Mouse (Mus musculus) frontal cortex, adult 2 months (tissue): ENCODE measurements around the gene Mbnl2. TPM values are rescaled to one million over a fixed set of nuclear protein-coding genes. Genes with fewer than 3 reads are reported as not detected.

ENCODE experiments used
- DNase-seq, 2 experiments: peaks; one replicate each; pipeline ENCODE4 v3.0.0; 2022; ENCODE audit warnings: low spot score in 1 of 2; ENCODE audit errors: extremely low spot score in 1 of 2
- polyA plus RNA-seq: library from polyadenylated mRNA; depleted of rRNA; stranded (reverse); fragments of >200 nt; gene quantifications from 2 replicates; pipeline ENCODE4 v1.2.3, GENCODE M21; 2012

Mbnl2 gene
- polyA plus RNA-seq, 1 experiment: 118 TPM

DNA sequence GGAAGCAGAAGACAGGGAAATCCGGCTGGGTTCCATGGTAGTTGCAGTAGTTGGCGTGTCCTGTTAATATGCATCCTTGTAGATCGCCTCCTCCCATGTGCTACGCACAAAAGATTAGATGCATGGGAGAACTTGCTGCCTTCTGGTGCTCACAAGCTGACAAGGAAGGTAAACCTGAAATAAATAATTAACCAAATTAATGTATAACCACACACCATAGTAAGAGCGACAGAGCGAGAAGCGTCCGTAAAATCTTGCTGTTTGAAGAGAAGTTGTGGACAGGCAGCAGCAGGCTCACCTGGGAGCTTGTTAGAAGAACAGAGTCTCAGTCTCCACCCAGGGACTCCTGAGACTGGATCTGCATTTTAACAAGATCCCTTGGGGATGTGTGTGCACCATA is 4.4 kb upstream of the Mbnl2 start:
- DNase-seq: no peak

DNA sequence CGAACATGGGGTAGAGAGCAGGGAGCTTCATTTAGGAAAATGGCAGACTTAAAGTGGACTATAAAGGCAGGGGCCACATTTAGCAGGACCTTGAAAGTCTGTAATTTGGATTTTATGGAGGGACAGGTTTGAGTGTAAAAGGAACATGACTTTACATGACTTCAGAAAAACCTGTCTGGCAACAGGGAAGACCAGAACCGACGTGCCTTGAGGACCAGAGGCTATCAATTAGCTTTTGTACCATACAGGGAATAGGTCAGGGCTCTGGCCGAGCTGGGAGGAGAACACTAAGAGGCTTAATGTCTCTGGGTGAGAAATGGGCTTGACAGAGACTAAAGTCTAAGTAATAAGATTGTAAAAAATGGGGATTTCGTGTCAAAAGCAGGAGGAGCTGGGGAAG is 1.7 kb upstream of the Mbnl2 start:
- DNase-seq: no peak

DNA sequence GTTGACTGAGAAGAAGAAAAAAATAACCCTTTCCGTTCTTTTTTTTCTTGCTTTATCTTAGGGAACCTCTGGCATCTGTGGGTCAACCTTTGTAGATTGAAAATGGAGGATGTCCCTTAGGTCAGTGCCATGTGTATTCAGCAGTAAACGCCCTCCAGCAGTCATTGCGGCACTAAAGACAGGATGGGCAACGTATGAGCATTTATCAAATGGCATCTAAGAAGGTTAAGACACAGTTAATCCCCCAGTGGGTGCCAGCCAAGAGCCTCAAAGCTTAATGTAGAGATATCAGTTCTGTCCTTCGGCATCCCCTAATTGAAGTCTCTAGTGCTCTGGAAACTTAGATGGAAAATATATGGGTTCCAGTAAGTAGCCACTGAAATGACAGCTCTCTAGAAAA is 723 bp upstream of the Mbnl2 start:
- no peak for DNase-seq

DNA sequence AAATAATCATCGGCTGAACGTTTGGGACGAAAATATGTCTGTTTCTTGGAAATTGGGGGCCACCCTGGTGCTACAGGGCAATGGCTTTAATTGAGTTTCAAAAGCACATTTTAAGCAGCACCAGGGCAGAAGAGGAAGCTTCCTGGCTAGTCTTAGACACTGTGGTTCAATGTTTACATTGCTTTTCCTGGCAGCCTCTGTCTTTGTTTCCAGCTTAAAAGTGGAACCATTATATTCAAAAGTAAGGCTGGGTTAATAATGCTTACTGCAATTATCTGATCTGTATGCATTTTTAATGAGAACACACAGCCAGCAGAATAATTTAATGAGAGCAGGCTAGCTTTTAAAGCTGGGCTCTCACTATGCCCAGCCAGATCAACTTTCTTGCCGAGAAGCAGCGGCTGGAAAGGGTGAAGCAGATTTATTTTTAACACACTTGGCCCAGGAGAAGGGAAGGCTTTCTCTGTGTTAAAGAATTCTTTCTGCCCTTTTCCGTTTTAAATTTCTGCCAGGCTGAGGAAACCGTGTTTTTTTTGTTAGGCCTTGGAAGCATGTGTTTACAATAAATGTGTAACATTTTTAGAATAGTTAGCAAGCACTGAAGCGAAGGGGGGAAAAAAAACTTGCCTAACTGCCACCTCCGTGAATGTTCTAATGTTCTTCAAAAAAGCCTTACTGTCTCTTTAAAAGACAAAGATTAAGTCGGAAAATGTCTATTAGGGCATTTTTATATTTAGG is 1.0 kb downstream of the Mbnl2 start:
- no peak for DNase-seq

DNA sequence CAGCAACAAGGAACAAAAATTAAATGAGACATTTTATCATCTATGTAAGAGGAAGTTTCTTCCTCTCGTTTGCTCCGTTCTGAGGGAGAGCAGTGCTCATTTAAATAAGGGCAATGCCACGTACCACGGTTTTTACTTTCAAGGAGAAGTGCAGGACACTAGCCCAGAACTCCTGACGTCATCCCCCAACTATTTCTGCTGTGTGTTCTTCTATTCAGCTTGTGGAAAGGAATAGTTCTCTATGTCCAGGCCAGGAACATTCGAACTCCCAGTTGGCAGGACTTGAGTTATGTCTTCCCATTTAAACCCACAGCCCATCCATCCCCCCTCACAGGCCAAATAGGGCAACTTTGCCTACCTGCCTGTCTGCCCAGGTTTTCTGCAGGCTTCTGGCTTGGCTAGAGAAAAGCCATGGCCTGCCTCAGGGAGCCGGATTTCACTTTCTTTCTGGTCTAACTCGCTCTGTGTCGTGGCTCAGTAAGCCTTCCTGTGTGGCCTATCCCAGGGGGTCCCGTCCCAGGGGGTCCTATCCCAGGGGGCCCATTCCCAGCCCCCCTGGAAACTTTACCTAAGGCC is 1.7 kb downstream of the Mbnl2 start:
- peak in 1 of 2 experiments; percentile 58 for DNase-seq

DNA sequence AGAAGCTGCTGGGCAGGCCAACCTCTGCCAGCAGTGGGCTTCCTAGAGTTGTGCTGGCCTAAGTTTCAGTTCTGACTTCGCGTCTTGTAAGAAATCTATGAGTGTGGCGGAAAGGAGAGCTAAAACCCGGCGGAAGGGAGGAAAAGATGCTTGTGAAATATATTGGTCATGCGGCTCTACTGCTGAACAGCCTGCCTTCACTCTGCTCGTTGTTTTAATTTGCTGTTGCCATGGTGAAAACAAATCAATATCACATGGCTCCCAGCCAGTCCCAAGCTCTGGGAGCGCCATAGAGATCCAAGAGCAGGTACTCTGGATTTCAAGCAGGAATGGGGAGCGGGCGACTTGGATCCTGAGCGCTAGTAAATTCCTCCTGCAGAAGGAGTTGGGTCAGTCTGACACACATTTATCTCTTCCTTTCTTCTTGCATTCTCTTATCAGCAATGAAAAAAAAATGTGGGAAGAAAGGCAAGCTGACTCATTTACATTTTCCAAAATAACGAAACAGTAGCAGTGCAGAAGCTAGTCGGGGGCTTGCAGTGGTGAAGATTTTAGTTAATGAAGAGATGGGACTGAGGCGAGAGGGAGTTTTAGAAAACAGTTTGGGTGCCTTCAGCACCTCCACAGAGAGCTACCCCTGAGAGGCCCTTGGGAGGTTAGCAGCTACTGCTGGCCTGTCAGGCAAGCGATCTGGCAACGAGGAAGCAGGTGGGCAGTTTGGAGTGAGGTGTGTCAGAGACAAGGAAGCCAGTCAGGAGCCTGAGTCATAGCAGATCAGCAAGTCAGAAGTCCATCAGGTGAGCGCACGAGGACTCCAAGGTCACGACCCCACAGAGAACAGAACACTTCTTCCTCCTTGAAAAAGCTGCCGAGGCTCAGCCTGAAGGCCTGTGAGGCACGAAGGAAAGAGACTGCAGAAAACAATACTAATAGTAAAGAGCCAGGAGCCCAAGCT is 3.1 kb downstream of the Mbnl2 start:
- peak in 1 of 2 experiments; percentile 58 for DNase-seq

DNA sequence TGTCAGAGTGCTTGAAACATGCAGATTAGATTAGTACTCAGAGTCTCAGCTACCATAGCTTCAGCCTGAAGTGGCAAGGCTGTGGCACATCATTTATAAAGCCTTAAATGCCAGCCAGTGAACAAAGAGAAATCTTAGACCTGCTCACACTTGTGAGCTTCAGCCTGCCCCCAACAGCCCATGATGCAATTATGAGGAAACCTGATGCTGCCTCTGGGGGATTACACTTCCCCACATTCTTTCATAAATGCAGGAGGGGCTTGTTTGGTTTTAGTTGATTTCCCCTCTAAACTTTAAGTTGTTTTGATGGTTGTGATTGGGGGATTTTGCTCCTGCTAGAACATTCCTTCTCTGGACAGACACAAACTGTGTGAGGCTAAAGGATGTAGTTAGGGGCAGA is 4.7 kb downstream of the Mbnl2 start:
- no peak for DNase-seq

DNA sequence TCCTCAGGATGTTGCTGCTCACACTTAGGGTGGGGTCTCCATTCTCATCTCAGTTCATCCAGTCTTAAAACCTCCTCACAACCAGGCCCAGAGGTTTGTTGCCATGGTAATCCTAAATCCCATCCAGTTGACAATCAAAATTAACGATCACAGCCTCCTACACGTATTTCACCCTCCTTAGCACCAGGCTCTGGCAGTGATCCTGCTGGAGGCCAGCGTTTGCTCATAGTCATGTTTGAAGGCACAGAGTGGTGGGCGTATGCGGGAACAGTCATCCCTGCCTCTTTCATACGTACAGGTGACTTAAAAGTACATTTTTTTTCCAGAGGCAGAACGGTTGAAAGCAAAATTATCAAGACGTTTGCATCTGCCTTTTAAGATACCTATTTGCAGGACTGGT is 8.3 kb downstream of the Mbnl2 start:
- peak in 1 of 2 experiments; percentile 67 for DNase-seq

DNA sequence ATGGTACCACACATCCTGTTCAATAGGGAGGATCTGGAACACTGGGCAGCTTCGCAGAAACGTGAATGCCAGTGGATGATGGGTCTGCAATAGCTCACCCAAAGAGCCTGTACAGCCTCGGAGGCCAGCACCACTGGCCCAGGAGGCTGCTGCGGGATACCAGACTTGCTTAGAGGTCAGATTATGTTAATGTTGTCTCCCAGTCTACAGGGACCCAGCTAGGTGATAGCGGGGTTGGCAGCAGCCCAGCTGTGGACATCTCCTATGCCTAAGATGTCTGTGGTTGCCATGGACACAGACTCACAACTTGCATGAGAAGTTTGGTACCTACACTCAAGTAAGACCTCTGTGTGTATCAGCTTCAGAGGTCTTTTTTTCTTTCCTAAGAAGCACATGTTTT is 9.0 kb downstream of the Mbnl2 start:
- no peak for DNase-seq

DNA sequence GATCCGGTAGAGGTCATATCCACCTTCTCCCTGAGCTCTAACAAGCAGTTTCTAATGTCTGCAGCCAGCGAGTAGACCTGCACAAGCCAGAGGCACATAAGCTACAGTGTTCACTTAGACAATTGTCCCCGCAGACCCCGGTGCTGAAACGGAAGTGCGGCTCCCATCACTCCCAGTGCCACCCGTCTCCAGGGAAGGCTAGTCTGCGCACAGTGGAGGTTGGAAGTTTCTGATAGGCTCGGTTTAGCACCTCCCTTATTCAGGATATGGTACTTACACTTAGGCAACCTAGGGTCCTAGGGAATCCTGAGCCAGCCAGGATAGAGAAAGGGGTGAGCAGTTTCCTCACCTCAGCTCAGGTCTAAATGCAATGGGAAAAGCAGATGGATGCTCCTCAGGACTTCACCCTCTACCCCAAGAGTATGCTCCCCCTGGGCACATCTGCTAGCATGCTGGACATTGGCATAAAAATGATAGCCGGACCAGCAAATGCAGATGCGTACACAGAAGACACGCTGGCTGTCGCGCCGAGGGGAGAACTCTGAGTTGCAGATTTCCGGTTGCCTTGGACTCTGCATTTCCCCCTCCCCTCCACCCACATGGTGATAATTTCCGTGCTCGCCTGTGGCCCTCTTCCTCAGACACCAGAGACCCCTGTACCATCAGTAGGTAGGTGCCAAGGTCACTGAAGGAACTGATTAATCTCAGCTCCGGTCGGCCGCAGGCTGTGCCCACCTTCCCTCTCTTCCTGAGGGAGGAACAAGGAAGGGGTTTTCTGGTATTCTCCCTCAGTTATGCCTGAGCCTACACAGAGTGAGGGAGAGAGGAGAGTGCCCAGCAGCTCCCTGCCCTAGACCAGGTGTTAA is 11.9 kb downstream of the Mbnl2 start:
- no peak for DNase-seq

DNA sequence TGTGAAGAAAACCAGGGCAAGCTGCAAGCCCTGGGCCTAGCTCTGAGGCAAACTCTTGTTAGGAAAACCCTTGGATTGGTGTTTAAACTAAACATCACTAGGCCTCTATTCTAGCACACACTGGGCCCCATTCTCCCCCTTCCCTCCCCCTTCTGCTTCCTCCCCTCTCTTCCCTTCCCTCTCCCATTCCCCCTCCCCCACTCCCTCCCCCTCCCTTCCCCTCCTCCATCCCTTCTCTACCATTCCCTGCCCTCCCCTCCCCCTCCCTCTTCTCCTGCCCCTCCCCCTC is 12.5 kb downstream of the Mbnl2 start:
- DNase-seq: no peak

DNA sequence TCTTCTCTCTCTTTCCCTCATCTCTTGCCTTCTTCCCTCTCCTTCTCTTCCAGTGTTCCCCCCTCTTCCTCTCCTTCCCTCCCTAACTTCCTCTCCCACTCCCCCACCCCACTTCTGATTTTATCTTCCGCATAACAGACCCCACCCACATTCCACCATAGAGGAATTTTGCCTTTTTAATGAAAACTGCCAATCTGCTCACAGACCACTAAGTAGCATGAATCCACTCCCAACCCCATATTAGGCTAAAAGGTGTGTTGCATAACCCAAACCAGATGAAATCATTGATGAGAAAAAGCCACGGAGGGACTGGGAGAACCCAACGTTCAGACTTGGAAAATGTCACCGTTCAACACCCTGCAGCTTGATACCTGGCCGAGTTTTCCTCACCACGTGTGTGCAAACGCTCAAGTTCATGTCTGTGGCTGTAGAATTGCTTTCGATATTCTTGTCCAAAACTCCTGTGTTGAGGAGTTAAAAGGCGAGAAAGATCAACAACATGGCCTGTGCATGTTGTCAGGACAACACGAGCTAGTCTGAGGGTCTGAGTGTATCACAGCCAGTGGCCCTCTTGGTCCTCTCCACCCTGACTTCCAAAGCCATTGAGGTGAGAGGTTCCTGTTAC is 13.0 kb downstream of the Mbnl2 start:
- no peak for DNase-seq

DNA sequence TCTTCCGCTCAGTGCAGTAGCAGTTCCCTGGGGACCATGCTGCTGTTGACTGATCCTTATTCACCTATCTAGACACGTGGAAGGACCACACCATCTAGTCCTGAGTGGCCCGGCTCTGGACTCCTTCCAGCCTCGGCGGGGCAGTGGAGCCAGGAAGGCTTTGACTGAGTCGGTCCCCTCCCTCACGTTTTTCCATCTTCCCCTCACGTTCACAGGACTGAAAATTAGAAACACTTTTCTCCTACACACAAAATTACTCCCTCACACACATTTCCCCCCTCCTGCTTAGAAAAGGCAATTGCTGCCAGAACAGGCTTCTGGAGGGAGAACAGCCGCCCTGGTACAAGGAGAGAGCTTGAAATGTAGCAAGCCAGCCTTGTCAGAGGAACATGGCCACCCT is 13.6 kb downstream of the Mbnl2 start:
- DNase-seq: peak in 1 of 2 experiments; percentile 57

DNA sequence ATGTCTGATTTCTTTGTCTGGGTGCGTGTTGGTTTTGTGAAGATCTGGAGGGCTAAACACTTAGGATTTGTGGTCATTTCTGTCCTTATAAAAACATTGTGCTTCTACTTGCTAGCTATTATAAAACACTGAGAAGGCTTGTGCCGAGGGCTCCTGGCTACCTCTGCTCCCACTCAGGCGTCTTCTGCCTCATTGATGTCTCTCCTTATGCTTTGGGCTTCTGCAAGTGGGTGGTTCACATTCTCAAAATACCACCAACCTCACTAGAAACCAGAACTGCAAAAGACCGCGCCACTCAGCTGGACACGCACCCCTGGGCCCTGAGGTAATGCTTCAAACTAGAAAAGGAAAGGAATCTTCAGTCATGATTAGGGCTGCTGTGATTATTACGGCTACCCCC is 14.1 kb downstream of the Mbnl2 start:
- DNase-seq: peak in 1 of 2 experiments; percentile 58

DNA sequence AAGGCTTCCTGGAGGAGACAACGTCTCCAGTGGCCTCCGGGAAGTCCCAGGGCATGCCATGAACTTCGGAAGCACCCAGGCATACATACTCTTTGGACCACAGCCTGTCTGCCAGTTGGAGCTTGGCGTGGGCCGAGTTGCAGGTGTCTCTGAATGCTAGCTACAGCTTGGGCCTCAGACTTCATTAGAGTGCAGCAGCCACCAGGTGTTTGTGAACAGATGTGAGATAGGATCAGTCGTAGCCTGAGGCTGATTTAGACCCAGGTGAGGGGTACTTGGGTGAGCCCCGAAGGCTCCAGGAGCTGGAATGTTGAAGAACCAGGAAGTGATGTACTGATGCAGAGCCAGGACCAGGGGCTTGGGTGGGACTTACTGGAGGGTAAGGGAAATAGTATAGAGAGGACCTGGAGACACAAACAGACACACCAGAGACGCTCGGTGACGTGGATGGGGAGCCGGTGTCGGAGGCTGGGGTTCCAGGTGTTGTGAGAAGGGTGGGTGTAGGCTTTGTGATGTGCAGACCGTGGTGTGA is 15.8 kb downstream of the Mbnl2 start:
- no peak for DNase-seq

DNA sequence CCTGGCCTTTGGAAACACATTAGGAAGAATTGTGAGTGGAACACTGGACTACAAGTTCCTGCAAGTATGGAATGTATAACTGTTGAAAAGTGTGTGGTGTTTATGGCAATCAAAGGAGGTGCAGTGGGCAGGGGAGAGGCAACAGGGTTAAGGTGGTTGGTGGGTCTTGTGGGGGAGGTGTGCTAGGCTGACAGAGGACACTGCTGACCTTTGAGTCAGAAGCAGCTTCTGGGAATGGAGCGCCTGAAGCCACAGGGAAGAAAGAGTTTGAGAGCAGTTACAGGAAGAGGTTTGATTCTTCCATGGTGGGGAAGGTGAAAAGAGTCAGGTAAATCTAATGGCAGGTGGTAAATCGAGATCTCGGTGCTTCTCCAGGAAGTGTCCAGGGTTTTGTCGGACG is 16.7 kb downstream of the Mbnl2 start:
- DNase-seq: no peak

DNA sequence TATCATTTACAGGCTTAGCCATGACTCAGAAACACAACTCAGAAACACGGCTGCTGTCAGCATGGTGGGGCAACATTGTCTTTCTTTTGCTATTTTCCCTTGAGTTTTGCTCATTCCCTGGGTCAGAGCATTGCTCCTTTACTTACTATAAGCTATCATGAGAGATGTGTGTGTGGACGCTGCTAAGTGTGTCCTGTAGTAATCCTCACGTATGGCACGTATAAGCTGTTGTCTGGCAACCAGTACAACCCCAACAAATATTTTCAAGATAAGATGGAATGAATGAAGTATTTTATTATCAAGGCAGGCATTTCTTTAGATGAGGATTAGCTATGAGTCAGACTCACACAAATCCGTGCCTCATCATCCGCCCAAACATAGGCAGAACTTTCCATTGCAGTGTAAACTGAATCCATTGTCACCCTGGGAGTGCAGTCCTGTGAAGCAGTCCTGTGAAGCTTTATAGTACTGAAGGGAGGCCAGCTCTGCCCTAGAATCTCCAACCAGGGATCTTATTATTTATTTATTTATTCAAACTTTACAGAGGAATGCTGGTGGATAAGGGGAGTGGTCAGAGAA is 17.2 kb downstream of the Mbnl2 start:
- DNase-seq: no peak

DNA sequence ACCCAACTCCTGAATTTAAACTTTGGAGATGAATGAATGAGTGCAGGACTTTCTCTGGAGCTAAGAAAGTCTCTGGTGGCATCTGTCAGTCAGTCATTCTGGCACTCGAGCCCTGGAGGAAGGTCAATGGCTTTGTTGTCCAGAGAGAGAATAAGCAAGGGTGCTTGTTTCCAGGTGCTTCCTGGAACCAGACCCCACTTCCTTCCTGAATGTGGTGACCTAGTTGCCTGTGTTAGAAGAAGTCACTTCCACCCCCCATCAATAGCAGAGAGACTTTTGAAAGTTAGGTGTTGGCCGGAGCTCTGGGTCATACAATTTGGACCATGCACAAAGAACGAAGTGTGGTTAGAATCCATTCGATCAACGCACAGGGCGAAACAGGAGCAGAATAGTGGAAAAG is 19.0 kb downstream of the Mbnl2 start:
- no peak for DNase-seq

DNA sequence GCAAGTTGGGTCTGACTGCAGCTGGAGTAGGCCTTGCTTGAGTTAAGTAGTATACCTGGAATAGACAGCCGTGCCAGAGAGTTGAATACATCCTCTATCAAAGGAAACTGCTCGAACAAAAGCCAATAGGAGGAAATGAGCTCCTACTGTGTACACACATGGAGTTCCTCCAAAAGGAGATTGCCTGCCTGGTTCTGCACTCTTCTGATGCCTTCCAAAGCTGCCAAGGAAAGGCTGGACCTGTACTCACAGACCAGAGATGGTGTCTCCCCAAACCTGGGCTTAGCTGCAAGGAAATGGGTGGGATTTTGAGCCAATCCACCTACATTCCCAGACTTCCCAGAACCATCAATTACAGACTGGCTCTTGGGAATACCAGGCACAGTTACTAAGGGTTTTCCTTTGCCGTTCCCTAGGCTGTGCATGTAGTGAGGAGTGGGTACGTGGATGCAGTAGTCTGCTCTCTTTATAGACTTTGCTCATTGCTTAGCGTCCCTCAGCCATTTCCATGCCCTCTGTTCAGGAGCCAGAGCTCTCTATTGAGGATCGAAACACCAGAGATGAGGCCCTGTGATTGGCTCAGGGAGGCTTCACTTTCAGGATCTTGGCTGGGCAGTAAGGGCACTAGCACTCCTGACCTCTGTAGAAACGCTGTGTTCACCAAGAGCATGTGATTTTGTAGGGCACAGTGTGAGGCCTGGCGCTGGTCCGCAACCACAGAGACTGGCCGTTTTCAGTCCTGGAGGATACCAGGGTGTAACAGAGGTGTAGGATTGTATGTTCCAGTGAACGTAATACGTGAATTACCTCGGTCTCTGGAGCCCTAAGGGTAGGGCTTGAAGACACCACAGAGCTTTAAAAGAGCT is 20.1 kb downstream of the Mbnl2 start:
- no peak for DNase-seq
